Mouse (Mus musculus): ENCODE data around the gene Yeats4.

DNA sequence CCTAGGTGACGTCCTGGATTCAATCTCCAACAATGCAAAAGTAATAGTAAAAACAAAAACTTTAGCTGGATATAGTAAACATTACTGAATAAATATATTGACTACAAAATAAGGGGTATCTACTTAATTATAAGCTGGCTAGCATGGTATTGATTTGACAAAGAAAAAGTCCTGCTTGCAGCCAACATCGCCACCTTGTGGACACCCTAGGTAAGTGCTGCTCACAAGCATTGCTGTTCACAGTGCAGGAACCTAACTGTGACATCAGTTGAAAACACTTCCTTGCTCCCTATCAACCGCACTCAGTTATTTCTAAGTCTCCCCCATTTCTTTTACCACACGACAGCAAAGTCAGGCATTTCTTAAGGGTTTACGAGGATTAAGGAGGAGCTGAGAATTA, 7.5 kb downstream of the Yeats4 start:
- TF ChIP-seq REST (IDR thresholded peaks at IDR 0.05; ENCODE audit: insufficient read depth, insufficient read length) (no peak), POLR2A (IDR thresholded peaks at IDR 0.05; ENCODE audit: insufficient read length, low read depth) (no peak), POLR2AphosphoS2 (IDR thresholded peaks at IDR 0.05; ENCODE audit: insufficient read length, low read depth) (no peak), E2F4 (IDR thresholded peaks at IDR 0.05; ENCODE audit: insufficient read depth) (no peak), MYOD1 (IDR thresholded peaks at IDR 0.05; ENCODE audit: control insufficient read depth in 1 of 3, insufficient read length in 2 of 3, low read depth in 2 of 3) (no peak), MAX (IDR thresholded peaks at IDR 0.05; ENCODE audit: low read depth) (no peak), MYOG (IDR thresholded peaks at IDR 0.05; ENCODE audit: control insufficient read depth in 1 of 3, insufficient read depth in 1 of 3, insufficient read length in 2 of 3, low read depth in 2 of 3) (no peak), USF1 (IDR thresholded peaks at IDR 0.05; ENCODE audit: low read depth) (no peak), TCF3 (IDR thresholded peaks at IDR 0.05; ENCODE audit: insufficient read length, low read depth) (no peak), CEBPB (IDR thresholded peaks at IDR 0.05; ENCODE audit: insufficient read depth, poor library complexity, severe bottlenecking) (no peak), TCF12 (IDR thresholded peaks at IDR 0.05; ENCODE audit: insufficient read depth, poor library complexity, severe bottlenecking) (no peak)

Measured in myocyte (in vitro differentiated cells).